In the genomic region with DNA sequence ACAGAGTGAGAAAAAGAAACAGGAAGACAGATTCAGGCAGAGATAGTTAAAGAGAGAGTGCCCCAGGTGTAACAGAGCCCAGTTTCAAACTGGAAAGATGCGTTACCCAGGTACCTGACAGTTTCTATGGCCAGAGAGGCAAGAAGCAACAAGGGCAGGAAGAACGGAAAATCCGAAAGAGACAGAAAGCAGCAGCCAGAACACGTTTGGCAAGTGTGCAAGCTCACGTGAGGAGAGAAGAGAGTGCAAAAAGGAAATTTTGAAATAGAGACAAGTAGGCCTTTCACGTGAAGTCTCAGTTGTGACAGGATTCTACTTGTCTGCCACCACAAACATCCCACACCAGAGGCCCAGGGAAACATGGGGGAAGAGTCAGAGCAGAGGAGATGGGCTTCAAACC, we compare ENCODE assay signal across 20 mouse cellular contexts.
DNase-seq lines count a peak whose midpoint lies in the region; ATAC-seq and TF ChIP-seq lines count a peak whose summit lies in the region.
"Had no signal": no experiment of that assay in that cellular context is flagged by ENCODE, and none has a peak within 500 bp of the region (broad histone marks: within the 10 kb centered on the region; RNA-seq: fewer than 3 reads in every experiment).

No protein-coding gene starts in this region.

- no peak overlapping the region for H3K9ac ChIP-seq in heart, embryonic 11.5 days (ENCODE audit: low read depth, low read length)
- H3K9ac ChIP-seq in CH12.LX (ENCODE audit: insufficient read depth, low read depth), result no peak overlapping the region
- H3K9ac ChIP-seq in embryonic facial prominence, embryonic 13.5 days, result no peak overlapping the region
- H3K9ac ChIP-seq: hindbrain, embryonic 13.5 days; intestine, embryonic 15.5 days; liver, embryonic 12.5 days; lung, embryonic 14.5 days; midbrain, embryonic 13.5 days; stomach, embryonic 15.5 days had no signal

- no peak overlapping the region for H3K4me3 ChIP-seq in heart, embryonic 10.5 days
- no peak overlapping the region for H3K4me3 ChIP-seq in heart, embryonic 11.5 days (ENCODE audit: low read depth, low read length)
- H3K4me3 ChIP-seq in CH12.LX (replicated peaks in 1 of 3; ENCODE audit: low read depth in 2 of 3, low read length in 2 of 3, poor library complexity in 1 of 3), result no peak overlapping the region
- no peak overlapping the region for H3K4me3 ChIP-seq in embryonic facial prominence, embryonic 13.5 days
- H3K4me3 ChIP-seq: hindbrain, embryonic 13.5 days; intestine, embryonic 15.5 days; liver, embryonic 12.5 days; midbrain, embryonic 13.5 days; stomach, embryonic 15.5 days had no signal

- H3K9me3 ChIP-seq in heart, embryonic 10.5 days, result no peaks in the 10 kb centered on the region
- no peaks in the 10 kb centered on the region for H3K9me3 ChIP-seq in heart, embryonic 11.5 days (replicated peaks; ENCODE audit: control insufficient read depth, low read length)
- H3K9me3 ChIP-seq in CH12.LX (replicated peaks; ENCODE audit: low read length), result no peaks in the 10 kb centered on the region
- no peaks in the 10 kb centered on the region for H3K9me3 ChIP-seq in embryonic facial prominence, embryonic 13.5 days
- H3K9me3 ChIP-seq: hindbrain, embryonic 13.5 days; intestine, embryonic 15.5 days; liver, embryonic 12.5 days; midbrain, embryonic 13.5 days; stomach, embryonic 15.5 days had no signal

- no peaks in the 10 kb centered on the region for H3K79me2 ChIP-seq in CH12.LX (replicated peaks; ENCODE audit: control insufficient read depth, extremely low read depth, insufficient read depth, poor library complexity, severe bottlenecking)

- dilution Hi-C loops in CH12.LX (cut with MboI; ENCODE audit: extremely low pct_ligation_motif_present, extremely low pct_unique_long_range_greater_than_20kb, low sequenced_read_pairs), result no loop called here

- H3K4me1 ChIP-seq in heart, embryonic 10.5 days, result no peaks in the 10 kb centered on the region; the same call in 1 of the 2 replicates
- H3K4me1 ChIP-seq in heart, embryonic 11.5 days (ENCODE audit: control insufficient read depth, insufficient read depth, low read length), result no peaks in the 10 kb centered on the region
- H3K4me1 ChIP-seq in CH12.LX (ENCODE audit: control insufficient read depth in 1 of 2, insufficient read depth in 2 of 2), result peaks cover 4 to 11% of the 10 kb centered on the region in 2 experiments
- H3K4me1 ChIP-seq in embryonic facial prominence, embryonic 13.5 days, result peaks cover 20% of the 10 kb centered on the region
- H3K4me1 ChIP-seq: intestine, embryonic 15.5 days; liver, embryonic 12.5 days; stomach, embryonic 15.5 days had no signal

- 66% methylated on average over 6 of the region's 6 CpGs for WGBS in heart, embryonic 10.5 days
- 75% methylated on average over 6 of the region's 6 CpGs for WGBS in heart, embryonic 11.5 days (ENCODE audit: insufficient replicate concordance)
- WGBS in embryonic facial prominence, embryonic 13.5 days, result 59% methylated on average over 6 of the region's 6 CpGs

- no peak for DNase-seq in heart, embryonic 10.5 days (ENCODE audit: low spot score)
- DNase-seq in CH12.LX (ENCODE audit: extremely low read depth), result no peak
- DNase-seq in thymus, postnatal 14 days, result peak; percentile 45
- no peak for DNase-seq in T-cell, adult 2 months (ENCODE audit: low spot score)
- DNase-seq: adrenal gland, adult 2 months; cerebellum, adult 8-10 months; kidney, adult 9 months; kidney, postnatal 36 days; layer of hippocampus, adult 9-11 months; lung, embryonic 14.5 days; lung, postnatal 4 days; right cerebral cortex, postnatal 25 days had no signal

- no peak for ATAC-seq in heart, embryonic 11.5 days (replicated peaks; ENCODE audit: insufficient number of reproducible peaks, low FRiP score, low TSS enrichment)
- ATAC-seq in embryonic facial prominence, embryonic 13.5 days (ENCODE audit: insufficient number of reproducible peaks, insufficient read depth, low FRiP score, low TSS enrichment, low read depth), result no peak
- no peak for ATAC-seq in megakaryocyte, adult 5-6 weeks (ENCODE audit: poor library complexity, severe bottlenecking)
- ATAC-seq: intestine, embryonic 15.5 days; liver, embryonic 12.5 days; midbrain, embryonic 13.5 days had no signal

- no peak for TF ChIP-seq CTCF in CH12.LX (conservative IDR thresholded peaks at IDR 0.05 in 1 of 2, IDR thresholded peaks at IDR 0.05 in 1 of 2; ENCODE audit: low read depth in 2 of 2, low read length in 2 of 2)

- TF ChIP-seq EP300 in CH12.LX (IDR thresholded peaks at IDR 0.05; ENCODE audit: low read length), result no peak

- no peak overlapping the region for H3K4me2 ChIP-seq in heart, embryonic 11.5 days
- H3K4me2 ChIP-seq in CH12.LX (ENCODE audit: insufficient read depth, low read depth, poor library complexity, severe bottlenecking), result no peak overlapping the region; the same call in 1 of the 2 replicates
- no peak overlapping the region for H3K4me2 ChIP-seq in embryonic facial prominence, embryonic 13.5 days
- H3K4me2 ChIP-seq: hindbrain, embryonic 13.5 days; intestine, embryonic 15.5 days; liver, embryonic 12.5 days; lung, embryonic 14.5 days; midbrain, embryonic 13.5 days; stomach, embryonic 15.5 days had no signal

- H3K36me3 ChIP-seq in heart, embryonic 10.5 days, result no peaks in the 10 kb centered on the region
- no peaks in the 10 kb centered on the region for H3K36me3 ChIP-seq in heart, embryonic 11.5 days (ENCODE audit: control insufficient read depth, insufficient read depth, low read length)
- no peaks in the 10 kb centered on the region for H3K36me3 ChIP-seq in CH12.LX (replicated peaks in 1 of 2; ENCODE audit: control insufficient read depth in 1 of 2, insufficient read depth in 1 of 2, low read length in 1 of 2)
- peaks cover 4% of the 10 kb centered on the region; the same call in 1 of the 2 replicates for H3K36me3 ChIP-seq in embryonic facial prominence, embryonic 13.5 days
- H3K36me3 ChIP-seq: hindbrain, embryonic 13.5 days; intestine, embryonic 15.5 days; liver, embryonic 12.5 days; midbrain, embryonic 13.5 days; stomach, embryonic 15.5 days had no signal

- no peaks in the 10 kb centered on the region for H3K27me3 ChIP-seq in heart, embryonic 10.5 days (ENCODE audit: insufficient read depth, poor library complexity, severe bottlenecking)
- no peaks in the 10 kb centered on the region for H3K27me3 ChIP-seq in heart, embryonic 11.5 days (ENCODE audit: control insufficient read depth, insufficient read depth, low read length)
- no peaks in the 10 kb centered on the region for H3K27me3 ChIP-seq in CH12.LX (replicated peaks)
- no peaks in the 10 kb centered on the region for H3K27me3 ChIP-seq in embryonic facial prominence, embryonic 13.5 days
- H3K27me3 ChIP-seq: hindbrain, embryonic 13.5 days; intestine, embryonic 15.5 days; liver, embryonic 12.5 days; midbrain, embryonic 13.5 days; stomach, embryonic 15.5 days had no signal

- 0 out of 2 replicates have a peak overlapping the region, but pooled peaks have one; percentile 6 for H3K27ac ChIP-seq in heart, embryonic 10.5 days
- H3K27ac ChIP-seq in heart, embryonic 11.5 days (ENCODE audit: low read depth, low read length), result no peak overlapping the region
- H3K27ac ChIP-seq in CH12.LX (ENCODE audit: insufficient read depth, low read depth), result no peak overlapping the region
- peak overlapping the region; percentile 51 for H3K27ac ChIP-seq in embryonic facial prominence, embryonic 13.5 days
- H3K27ac ChIP-seq: hindbrain, embryonic 13.5 days; intestine, embryonic 15.5 days; liver, embryonic 12.5 days; midbrain, embryonic 13.5 days; stomach, embryonic 15.5 days had no signal

- no peak for TF ChIP-seq POLR2A in CH12.LX (IDR thresholded peaks at IDR 0.05; ENCODE audit: low read depth, low read length)

- TF ChIP-seq RAD21 in CH12.LX (IDR thresholded peaks at IDR 0.05; ENCODE audit: low read depth, low read length), result no peak

- in situ Hi-C loops in CH12.LX (cut with MboI; ENCODE audit: low pct_ligation_motif_present, low pct_unique_long_range_greater_than_20kb, low sequenced_read_pairs), result no loop called here

TF ChIP-seq in CH12.LX, 34 proteins besides CTCF, POLR2A, EP300 and RAD21:
- no peak for TF ChIP-seq ETS1 (conservative IDR thresholded peaks at IDR 0.05; ENCODE audit: low read depth, low read length)
- peak; percentile 92 for TF ChIP-seq BHLHE40 (IDR thresholded peaks at IDR 0.05; ENCODE audit: low read depth, low read length)
- no peak for TF ChIP-seq MAFK (IDR thresholded peaks at IDR 0.05; ENCODE audit: insufficient replicate concordance, low read length)

Comparison
In these comparisons a context has a peak if more than half of its experiments do, and no peak if none do; other contexts are left out.
1. H3K27ac ChIP-seq: peak in heart, embryonic 10.5 days (single experiment) and embryonic facial prominence, embryonic 13.5 days (single experiment); none in heart, embryonic 11.5 days (single experiment) and CH12.LX (single experiment).